Mouse (Mus musculus): ENCODE data around the gene Znfx1. TPM values are rescaled to one million over a fixed set of nuclear protein-coding genes. Genes with fewer than 3 reads are reported as not detected.

Gene Znfx1
- 5.5 and 7.0 TPM in 2 replicates for polyA plus RNA-seq (2016; fragmentation: Nextera tagmentation; extraction: Ambion mirVana)

- Histone ChIP-seq H3K36me3 (peaks cover 49% of the 10 kb centered on the region), H3K27ac (replicated peaks) (peak within 1 kb of the TSS; percentile 98), H3K4me3 (peak within 1 kb of the TSS; percentile 82), H3K27me3 (ENCODE audit: low read depth, poor library complexity, severe bottlenecking) (no peaks in the 10 kb centered on the region), H3K9me3 (replicated peaks) (no peaks in the 10 kb centered on the region), H3K4me1 (peaks cover 42% of the 10 kb centered on the region)
- under 1% methylated on average over 57 of the region's 57 CpGs for WGBS
- DNase-seq (ENCODE audit: low spot score) = peak; percentile 97
Observed at GRCm38 (mm10) chr2:167062965-167063880, at the start of gene Znfx1. Znfx1 (minus strand) TSS chr2:167063015.

GRCm38 (mm10) chr2:167112259-167112658 lies 49.4 kb upstream of the Znfx1 start:
- no peaks in the 10 kb centered on the region for H3K36me3 ChIP-seq
- WGBS = 34% methylated on average over 7 of the region's 7 CpGs
- H3K27me3 ChIP-seq (ENCODE audit: low read depth, poor library complexity, severe bottlenecking) = no peaks in the 10 kb centered on the region
- peak overlapping the region; percentile 5; the same call in 1 of the 2 replicates for H3K4me3 ChIP-seq
- H3K9me3 ChIP-seq (replicated peaks) = 0 out of 2 replicates have a peak, but pooled peaks cover under 1% of the 10 kb centered on the region
- DNase-seq (ENCODE audit: low spot score) = peak; percentile 15
- no peak overlapping the region for H3K27ac ChIP-seq (replicated peaks)
- peaks cover 19% of the 10 kb centered on the region for H3K4me1 ChIP-seq

- H3K9me3 ChIP-seq (replicated peaks) = 0 out of 2 replicates have a peak, but pooled peaks cover 7% of the 10 kb centered on the region
- peaks cover 16% of the 10 kb centered on the region for H3K36me3 ChIP-seq
- H3K27ac ChIP-seq (replicated peaks) = no peak overlapping the region
- H3K27me3 ChIP-seq (ENCODE audit: low read depth, poor library complexity, severe bottlenecking) = no peaks in the 10 kb centered on the region
- no peak overlapping the region for H3K4me3 ChIP-seq
- 88% methylated on average over 8 of the region's 8 CpGs for WGBS
- H3K4me1 ChIP-seq = peaks cover 15% of the 10 kb centered on the region
- no peak for DNase-seq (ENCODE audit: low spot score)
Observed at GRCm38 (mm10) chr2:167109506-167109905, 46.7 kb upstream of the Znfx1 start.

GRCm38 (mm10) chr2:167103546-167103945 lies 40.7 kb upstream of the Znfx1 start:
- H3K9me3 ChIP-seq (replicated peaks) = 0 out of 2 replicates have a peak, but pooled peaks cover 7% of the 10 kb centered on the region
- H3K4me3 ChIP-seq = no peak overlapping the region
- H3K27me3 ChIP-seq (ENCODE audit: low read depth, poor library complexity, severe bottlenecking) = no peaks in the 10 kb centered on the region
- no peak for DNase-seq (ENCODE audit: low spot score)
- peaks cover 18% of the 10 kb centered on the region for H3K36me3 ChIP-seq
- H3K27ac ChIP-seq (replicated peaks) = no peak overlapping the region
- WGBS = 94% methylated on average over 7 of the region's 7 CpGs
- no peaks in the 10 kb centered on the region for H3K4me1 ChIP-seq

GRCm38 (mm10) chr2:167101743-167102441 lies 39.1 kb upstream of the Znfx1 start:
- Histone ChIP-seq H3K4me1 (no peaks in the 10 kb centered on the region), H3K36me3 (peaks cover 18% of the 10 kb centered on the region), H3K27me3 (ENCODE audit: low read depth, poor library complexity, severe bottlenecking) (no peaks in the 10 kb centered on the region), H3K4me3 (no peak overlapping the region), H3K27ac (replicated peaks) (no peak overlapping the region), H3K9me3 (replicated peaks) (0 out of 2 replicates have a peak, but pooled peaks cover 3% of the 10 kb centered on the region)
- 84% methylated on average over 17 of the region's 17 CpGs for WGBS
- no peak for DNase-seq (ENCODE audit: low spot score)

GRCm38 (mm10) chr2:167094688-167095087 lies 31.9 kb upstream of the Znfx1 start:
- peaks cover 3% of the 10 kb centered on the region; the same call in 1 of the 2 replicates for H3K9me3 ChIP-seq (replicated peaks)
- 88% methylated on average over 4 of the region's 4 CpGs for WGBS
- H3K27ac ChIP-seq (replicated peaks) = no peak overlapping the region
- DNase-seq (ENCODE audit: low spot score) = no peak
- no peak overlapping the region for H3K4me3 ChIP-seq
- H3K36me3 ChIP-seq = no peaks in the 10 kb centered on the region
- H3K27me3 ChIP-seq (ENCODE audit: low read depth, poor library complexity, severe bottlenecking) = no peaks in the 10 kb centered on the region
- H3K4me1 ChIP-seq = no peaks in the 10 kb centered on the region

GRCm38 (mm10) chr2:167093171-167093900 lies 30.5 kb upstream of the Znfx1 start:
- H3K4me1 ChIP-seq = no peaks in the 10 kb centered on the region
- no peak for DNase-seq (ENCODE audit: low spot score)
- H3K27ac ChIP-seq (replicated peaks) = no peak overlapping the region
- no peaks in the 10 kb centered on the region for H3K27me3 ChIP-seq (ENCODE audit: low read depth, poor library complexity, severe bottlenecking)
- H3K9me3 ChIP-seq (replicated peaks) = peaks cover 3% of the 10 kb centered on the region; the same call in 1 of the 2 replicates
- no peaks in the 10 kb centered on the region for H3K36me3 ChIP-seq
- 94% methylated on average over 13 of the region's 13 CpGs for WGBS
- H3K4me3 ChIP-seq = no peak overlapping the region

GRCm38 (mm10) chr2:167090271-167090670 lies 27.5 kb upstream of the Znfx1 start:
- no peak for DNase-seq (ENCODE audit: low spot score)
- H3K9me3 ChIP-seq (replicated peaks) = peaks cover 3% of the 10 kb centered on the region; the same call in 1 of the 2 replicates
- H3K36me3 ChIP-seq = no peaks in the 10 kb centered on the region
- no peaks in the 10 kb centered on the region for H3K27me3 ChIP-seq (ENCODE audit: low read depth, poor library complexity, severe bottlenecking)
- 82% methylated on average over 1 of the region's 1 CpGs for WGBS
- no peak overlapping the region for H3K27ac ChIP-seq (replicated peaks)
- H3K4me3 ChIP-seq = no peak overlapping the region
- H3K4me1 ChIP-seq = no peaks in the 10 kb centered on the region

GRCm38 (mm10) chr2:167086836-167087235 lies 24.0 kb upstream of the Znfx1 start:
- no peak overlapping the region for H3K27ac ChIP-seq (replicated peaks)
- H3K4me3 ChIP-seq = no peak overlapping the region
- peaks cover 4% of the 10 kb centered on the region for H3K4me1 ChIP-seq
- 89% methylated on average over 5 of the region's 5 CpGs for WGBS
- no peaks in the 10 kb centered on the region for H3K36me3 ChIP-seq
- no peak for DNase-seq (ENCODE audit: low spot score)
- H3K27me3 ChIP-seq (ENCODE audit: low read depth, poor library complexity, severe bottlenecking) = no peaks in the 10 kb centered on the region
- H3K9me3 ChIP-seq (replicated peaks) = no peaks in the 10 kb centered on the region

- Histone ChIP-seq H3K27me3 (ENCODE audit: low read depth, poor library complexity, severe bottlenecking) (no peaks in the 10 kb centered on the region), H3K27ac (replicated peaks) (no peak overlapping the region), H3K9me3 (replicated peaks) (no peaks in the 10 kb centered on the region), H3K36me3 (no peaks in the 10 kb centered on the region), H3K4me3 (no peak overlapping the region), H3K4me1 (peaks cover 11% of the 10 kb centered on the region)
- DNase-seq (ENCODE audit: low spot score) = no peak
- 80% methylated on average over 11 of the region's 11 CpGs for WGBS
Observed at GRCm38 (mm10) chr2:167086092-167086491, 23.3 kb upstream of the Znfx1 start.

- peaks cover 37% of the 10 kb centered on the region for H3K4me1 ChIP-seq
- DNase-seq (ENCODE audit: low spot score) = peak; percentile 62
- no peaks in the 10 kb centered on the region for H3K36me3 ChIP-seq
- WGBS = 35% methylated on average over 4 of the region's 4 CpGs
- no peaks in the 10 kb centered on the region for H3K27me3 ChIP-seq (ENCODE audit: low read depth, poor library complexity, severe bottlenecking)
- no peaks in the 10 kb centered on the region for H3K9me3 ChIP-seq (replicated peaks)
- no peak overlapping the region for H3K4me3 ChIP-seq
- H3K27ac ChIP-seq (replicated peaks) = peak overlapping the region; percentile 59; the same call in 1 of the 2 replicates
Observed at GRCm38 (mm10) chr2:167081639-167082038, 18.8 kb upstream of the Znfx1 start.

- Histone ChIP-seq H3K4me3 (no peak overlapping the region), H3K4me1 (peaks cover 37% of the 10 kb centered on the region), H3K36me3 (no peaks in the 10 kb centered on the region), H3K27me3 (ENCODE audit: low read depth, poor library complexity, severe bottlenecking) (no peaks in the 10 kb centered on the region), H3K27ac (replicated peaks) (peak overlapping the region; percentile 59; the same call in 1 of the 2 replicates), H3K9me3 (replicated peaks) (no peaks in the 10 kb centered on the region)
- no peak for DNase-seq (ENCODE audit: low spot score)
- WGBS = 67% methylated on average over 6 of the region's 6 CpGs
Observed at GRCm38 (mm10) chr2:167081135-167081534, 18.3 kb upstream of the Znfx1 start.

Data from midbrain, embryonic 10.5 days (tissue).